Mouse (Mus musculus): ENCODE measurements at regions not wholly inside any gene's neighbourhood (a gene's known extent, or its start where the extent isn't known, plus 50 kb on each side); places are given as distances from the start of the nearest gene placed in this dataset.

DNA sequence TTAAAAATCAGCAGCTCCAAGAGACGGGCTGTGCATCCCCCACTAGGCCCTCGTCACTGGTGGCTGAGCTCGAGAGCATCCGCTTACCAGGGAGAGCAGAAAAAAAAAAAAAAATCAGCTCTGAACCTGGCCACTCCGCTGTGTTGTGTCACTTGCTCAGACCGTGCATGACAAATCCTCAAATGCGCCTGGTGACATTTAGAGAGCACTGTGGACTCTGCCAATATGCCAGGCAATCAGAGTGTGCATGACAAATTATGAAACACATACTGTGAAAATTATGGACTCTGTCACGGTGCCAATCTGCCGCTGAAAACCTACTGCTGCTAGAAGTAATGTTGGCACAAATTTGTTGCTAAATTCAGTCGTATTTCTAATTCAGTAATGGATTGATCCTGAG, 797.4 kb downstream of the Robo1 start:
- Histone ChIP-seq H3K79me2 (ENCODE audit: control insufficient read depth, insufficient read depth) (no peaks in the 10 kb centered on the region), H3K4me3 (ENCODE audit: insufficient read depth, poor library complexity, severe bottlenecking) (no peak overlapping the region), H3ac (ENCODE audit: control insufficient read depth, insufficient read length, low read depth) (no peak overlapping the region), H3K27me3 (ENCODE audit: control insufficient read depth, insufficient read depth, insufficient read length) (no peaks in the 10 kb centered on the region), H3K79me3 (ENCODE audit: low read depth) (no peaks in the 10 kb centered on the region), H3K36me3 (ENCODE audit: control insufficient read depth, insufficient read depth) (no peaks in the 10 kb centered on the region)
- TF ChIP-seq MAX (IDR thresholded peaks at IDR 0.05), result no peak
- TF ChIP-seq USF1 (IDR thresholded peaks at IDR 0.05; ENCODE audit: low read depth), result no peak

DNA sequence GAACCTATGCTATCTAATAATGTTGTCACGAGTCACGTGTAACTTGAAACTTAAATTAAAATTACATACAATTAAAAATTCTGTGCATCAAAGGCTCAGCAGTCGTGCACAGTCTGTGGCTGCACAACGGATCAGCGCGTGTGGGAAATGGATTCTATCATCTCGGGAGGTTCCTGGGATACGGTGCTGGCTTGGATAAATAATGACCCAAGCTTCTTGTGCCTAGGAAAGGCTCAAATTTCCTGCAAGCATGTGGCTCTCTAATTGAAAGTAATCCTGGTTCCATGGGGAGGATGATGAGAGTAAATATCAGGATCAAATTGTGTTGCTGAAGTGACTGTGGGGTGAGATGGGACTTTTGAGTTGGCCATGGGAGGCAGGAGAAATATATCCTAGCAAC, 792.2 kb downstream of the Robo1 start:
- Histone ChIP-seq H3K27me3 (ENCODE audit: control insufficient read depth, insufficient read depth, insufficient read length) (no peaks in the 10 kb centered on the region), H3ac (ENCODE audit: control insufficient read depth, insufficient read length, low read depth) (no peak overlapping the region), H3K79me3 (ENCODE audit: low read depth) (no peaks in the 10 kb centered on the region), H3K4me3 (ENCODE audit: insufficient read depth, poor library complexity, severe bottlenecking) (no peak overlapping the region), H3K79me2 (ENCODE audit: control insufficient read depth, insufficient read depth) (no peaks in the 10 kb centered on the region), H3K36me3 (ENCODE audit: control insufficient read depth, insufficient read depth) (no peaks in the 10 kb centered on the region)
- TF ChIP-seq MYOD1 (IDR thresholded peaks at IDR 0.05; ENCODE audit: control insufficient read depth, insufficient read length, low read depth), result no peak
- no peak for TF ChIP-seq MYOG (IDR thresholded peaks at IDR 0.05; ENCODE audit: control insufficient read depth, extremely low read depth, insufficient read length)
- TF ChIP-seq FOSL1 (IDR thresholded peaks at IDR 0.05; ENCODE audit: insufficient read depth, low read length, poor library complexity, severe bottlenecking), result no peak
- no peak for TF ChIP-seq MAX (IDR thresholded peaks at IDR 0.05)
- no peak for TF ChIP-seq USF1 (IDR thresholded peaks at IDR 0.05; ENCODE audit: low read depth)
- TF ChIP-seq CEBPB (IDR thresholded peaks at IDR 0.05; ENCODE audit: low read depth), result no peak
- TF ChIP-seq CTCF (IDR thresholded peaks at IDR 0.05; ENCODE audit: control insufficient read depth, insufficient read depth, insufficient read length), result no peak

DNA sequence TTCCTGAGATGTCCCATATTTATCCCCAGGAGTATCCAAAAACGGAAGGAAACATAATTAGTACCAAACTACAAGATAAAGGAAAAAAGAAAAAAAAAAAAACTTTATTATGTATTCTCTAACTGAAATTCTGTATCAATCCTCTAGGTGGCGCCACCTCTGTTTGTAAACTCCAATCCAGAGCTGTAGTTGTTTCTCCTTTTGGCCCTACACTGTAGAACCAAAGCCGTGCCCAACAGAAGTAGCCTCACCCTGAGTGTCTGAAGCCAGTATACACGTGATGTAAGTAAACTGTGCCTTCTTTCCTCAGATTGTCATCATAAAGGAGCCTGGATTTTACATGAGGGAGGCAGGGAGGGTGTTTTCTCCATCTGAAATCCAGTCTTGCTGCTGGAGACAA, 790.7 kb downstream of the Robo1 start:
- TF ChIP-seq FOSL1 (IDR thresholded peaks at IDR 0.05; ENCODE audit: insufficient read depth, low read length, poor library complexity, severe bottlenecking) (no peak), USF1 (IDR thresholded peaks at IDR 0.05; ENCODE audit: low read depth) (no peak), CTCF (IDR thresholded peaks at IDR 0.05; ENCODE audit: control insufficient read depth, insufficient read depth, insufficient read length) (no peak), MYOD1 (IDR thresholded peaks at IDR 0.05; ENCODE audit: control insufficient read depth, insufficient read length, low read depth) (no peak), MAX (IDR thresholded peaks at IDR 0.05) (no peak), MYOG (IDR thresholded peaks at IDR 0.05; ENCODE audit: control insufficient read depth, extremely low read depth, insufficient read length) (no peak), CEBPB (IDR thresholded peaks at IDR 0.05; ENCODE audit: low read depth) (no peak)
- no peaks in the 10 kb centered on the region for H3K79me2 ChIP-seq (ENCODE audit: control insufficient read depth, insufficient read depth)
- H3K79me3 ChIP-seq (ENCODE audit: low read depth), result no peaks in the 10 kb centered on the region

DNA sequence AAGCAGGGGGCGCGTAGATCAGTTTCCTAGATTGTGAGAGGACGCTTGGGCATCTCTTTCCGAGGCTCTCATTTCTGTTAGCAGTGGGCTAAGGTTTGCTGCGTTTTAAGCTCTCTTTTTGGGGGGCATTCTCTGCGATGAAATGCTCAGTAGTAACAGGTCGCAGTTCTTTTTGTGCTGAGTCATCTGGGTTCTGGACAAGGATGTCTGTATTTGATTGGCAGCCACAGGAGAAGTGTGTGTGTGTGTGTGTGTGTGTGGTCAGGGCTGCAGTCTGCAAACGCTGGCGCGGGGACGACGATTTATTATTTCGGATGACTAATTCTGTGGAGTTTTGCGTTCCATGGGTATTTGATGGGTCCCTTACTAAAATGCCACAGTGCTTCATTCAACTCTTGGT, 789.1 kb downstream of the Robo1 start:
- Histone ChIP-seq H3K36me3 (ENCODE audit: control insufficient read depth, insufficient read depth) (no peaks in the 10 kb centered on the region), H3K4me3 (ENCODE audit: insufficient read depth, poor library complexity, severe bottlenecking) (no peak overlapping the region), H3K79me3 (ENCODE audit: low read depth) (no peaks in the 10 kb centered on the region), H3K27me3 (ENCODE audit: control insufficient read depth, insufficient read depth, insufficient read length) (no peaks in the 10 kb centered on the region), H3K79me2 (ENCODE audit: control insufficient read depth, insufficient read depth) (no peaks in the 10 kb centered on the region), H3ac (ENCODE audit: control insufficient read depth, insufficient read length, low read depth) (no peak overlapping the region)
- TF ChIP-seq MAX (IDR thresholded peaks at IDR 0.05) (no peak), MYOD1 (IDR thresholded peaks at IDR 0.05; ENCODE audit: control insufficient read depth, insufficient read length, low read depth) (peak; percentile 72)

More for the DNA sequence above, 790.7 kb downstream of the Robo1 start:
- no peak overlapping the region for H3ac ChIP-seq (ENCODE audit: control insufficient read depth, insufficient read length, low read depth)
- H3K4me3 ChIP-seq (ENCODE audit: insufficient read depth, poor library complexity, severe bottlenecking), result no peak overlapping the region
- no peaks in the 10 kb centered on the region for H3K27me3 ChIP-seq (ENCODE audit: control insufficient read depth, insufficient read depth, insufficient read length)
- no peaks in the 10 kb centered on the region for H3K36me3 ChIP-seq (ENCODE audit: control insufficient read depth, insufficient read depth)

DNA sequence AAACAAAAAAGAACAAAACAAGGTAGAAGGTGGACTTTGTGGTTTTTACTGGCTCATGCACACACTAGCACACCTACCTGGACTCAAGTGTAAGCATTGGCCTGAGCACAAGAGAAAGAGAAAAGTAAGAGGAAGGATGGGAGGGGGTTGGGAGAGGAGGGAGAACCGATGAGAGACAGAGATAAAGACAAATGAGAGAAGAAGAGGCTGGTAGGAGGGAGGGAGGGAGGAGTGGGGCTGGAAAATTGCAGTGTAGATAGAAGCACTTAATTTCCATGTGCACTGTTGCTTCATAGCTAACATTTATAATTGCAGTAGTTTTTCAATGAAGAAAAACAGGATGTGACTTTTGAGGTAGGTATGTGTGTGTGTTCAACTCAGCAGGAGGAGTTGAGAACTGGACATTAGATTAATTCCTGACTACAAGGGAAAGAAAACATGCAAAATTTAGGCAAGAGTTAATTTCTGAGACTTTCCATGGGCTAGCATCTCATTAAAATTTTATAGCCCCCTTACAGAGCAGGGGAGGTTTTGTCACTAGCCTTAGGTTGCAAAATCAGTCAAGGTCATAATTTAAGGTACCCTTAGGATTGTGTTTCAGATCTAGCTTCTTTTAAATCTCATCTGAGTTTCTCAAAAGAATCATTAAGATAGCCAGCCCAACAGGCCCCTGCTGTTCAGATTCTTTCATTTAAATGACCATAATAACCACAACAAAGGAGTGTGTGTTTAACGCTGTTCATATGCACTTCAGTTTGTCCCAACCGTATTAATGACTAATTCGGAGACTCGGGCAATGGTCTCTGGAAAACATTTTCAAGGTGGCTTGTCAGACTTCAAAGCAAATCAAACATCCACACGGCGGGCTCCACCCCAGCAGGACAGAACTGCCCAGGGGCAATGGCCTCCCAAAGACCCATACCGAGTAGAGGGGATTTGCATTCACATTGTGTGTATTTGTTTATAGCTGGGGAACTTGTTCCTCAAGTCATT, 788.3 kb downstream of the Robo1 start:
- H3K36me3 ChIP-seq (ENCODE audit: control insufficient read depth, insufficient read depth), result no peaks in the 10 kb centered on the region
- no peak overlapping the region for H3K4me3 ChIP-seq (ENCODE audit: insufficient read depth, poor library complexity, severe bottlenecking)
- no peaks in the 10 kb centered on the region for H3K79me2 ChIP-seq (ENCODE audit: control insufficient read depth, insufficient read depth)
- H3K79me3 ChIP-seq (ENCODE audit: low read depth), result no peaks in the 10 kb centered on the region
- no peak for TF ChIP-seq MYOD1 (IDR thresholded peaks at IDR 0.05; ENCODE audit: control insufficient read depth, insufficient read length, low read depth)
- no peak for TF ChIP-seq CEBPB (IDR thresholded peaks at IDR 0.05; ENCODE audit: low read depth)
- no peak for TF ChIP-seq MAX (IDR thresholded peaks at IDR 0.05)
- TF ChIP-seq FOSL1 (IDR thresholded peaks at IDR 0.05; ENCODE audit: insufficient read depth, low read length, poor library complexity, severe bottlenecking), result no peak
- no peak for TF ChIP-seq USF1 (IDR thresholded peaks at IDR 0.05; ENCODE audit: low read depth)
- TF ChIP-seq CTCF (IDR thresholded peaks at IDR 0.05; ENCODE audit: control insufficient read depth, insufficient read depth, insufficient read length), result no peak
- TF ChIP-seq MYOG (IDR thresholded peaks at IDR 0.05; ENCODE audit: control insufficient read depth, extremely low read depth, insufficient read length), result no peak
- H3K27me3 ChIP-seq (ENCODE audit: control insufficient read depth, insufficient read depth, insufficient read length), result no peaks in the 10 kb centered on the region
- H3ac ChIP-seq (ENCODE audit: control insufficient read depth, insufficient read length, low read depth), result no peak overlapping the region
